Mouse (Mus musculus) embryonic facial prominence, embryonic 11.5 days (tissue): ENCODE results near the gene Fstl1. TPM values are rescaled to one million over a fixed set of nuclear protein-coding genes. Genes with fewer than 3 reads are reported as not detected.
A peak's percentile ranks its signal among the peaks of the same experiment; 100 is the strongest.

Source experiments
- ATAC-seq: fragments of 200-750 bp; cut with Nextera tagmentation; replicated peaks from 2 replicates; pipeline ENCODE4 v1.8.0; 2017; ENCODE audit warnings: low read depth; ENCODE audit not compliant: insufficient number of reproducible peaks, low FRiP score, low TSS enrichment
- DNase-seq: peaks from one replicate; pipeline ENCODE4 v3.0.0-alpha.2; 2015; ENCODE audit warnings: low spot score
- H3K27ac ChIP-seq: fragments of 300-500 bp; sonication (generic); replicated peaks from 2 replicates; pipeline ENCODE4 v1.5.1; 2014; ENCODE audit warnings: mild to moderate bottlenecking, low read depth, low read length, control low read depth
- H3K27me3 ChIP-seq: fragments of 300-500 bp; sonication (generic); 2 replicates; pipeline ENCODE4 v1.6.1; 2014; ENCODE audit warnings: mild to moderate bottlenecking, low read length, moderate library complexity, mixed read lengths; ENCODE audit not compliant: control insufficient read depth, insufficient read depth
- H3K36me3 ChIP-seq: fragments of 300-500 bp; sonication (generic); replicated peaks from 2 replicates; pipeline ENCODE4 v1.6.1; 2014; ENCODE audit warnings: low read depth, mild to moderate bottlenecking, low read length, moderate library complexity, mixed read lengths; ENCODE audit not compliant: control insufficient read depth, insufficient read depth
- H3K4me1 ChIP-seq: fragments of 300-500 bp; sonication (generic); 2 replicates; pipeline ENCODE4 v1.6.1; 2014; ENCODE audit warnings: low read length, mixed read lengths; ENCODE audit not compliant: control insufficient read depth, insufficient read depth
- H3K4me2 ChIP-seq: fragments of 300-500 bp; sonication (generic); 2 replicates; pipeline ENCODE4 v1.6.1; 2014; ENCODE audit warnings: low read depth, mild to moderate bottlenecking, control low read depth, low read length, moderate library complexity
- H3K4me3 ChIP-seq: fragments of 300-500 bp; sonication (generic); 2 replicates; pipeline ENCODE4 v1.5.1; 2014; ENCODE audit warnings: low read depth, low read length, control low read depth
- H3K9ac ChIP-seq: fragments of 300-500 bp; sonication (generic); replicated peaks from 2 replicates; pipeline ENCODE4 v1.6.1; 2014; ENCODE audit warnings: mild to moderate bottlenecking, control low read depth, low read length
- H3K9me3 ChIP-seq: fragments of 300-500 bp; sonication (generic); replicated peaks from 2 replicates; pipeline ENCODE4 v1.6.1; 2016; ENCODE audit warnings: mild to moderate bottlenecking, low read length, inconsistent platforms, mixed read lengths; ENCODE audit not compliant: control insufficient read depth
- WGBS: fragments of 180-500 bp; shearing (Covaris S2); extraction: QIAGEN DNeasy Blood & Tissue Kit; methylation state at CpG from one replicate; pipeline ENCODE4 v1.1.7; 2014; 5-methylcytosine and 5-hydroxymethylcytosine counted together
- polyA plus RNA-seq: library from polyadenylated mRNA; unstranded; fragments of >200 nt; fragmentation: Nextera tagmentation; extraction: Ambion mirVana; gene quantifications from 2 replicates; pipeline ENCODE4 v1.2.1, GENCODE M21; 2014

The Fstl1 gene
- polyA plus RNA-seq, 1 experiment from 2014 or later, result 367 TPM

GRCm38 (mm10) chr16:37789394-37789920 lies 12.8 kb downstream of the Fstl1 start:
- no peaks in the 10 kb centered on the region for H3K36me3 ChIP-seq
- H3K4me1 ChIP-seq, result peaks cover 14% of the 10 kb centered on the region; the same call in 1 of the 2 replicates
- H3K27me3 ChIP-seq, result no peaks in the 10 kb centered on the region
- DNase-seq (no peak), ATAC-seq (no peak)
- 0 out of 2 replicates have a peak overlapping the region, but pooled peaks have one; percentile 25 for H3K27ac ChIP-seq
- no peak overlapping the region for H3K4me2 ChIP-seq
- 81% methylated on average over 6 of the region's 6 CpGs for WGBS
- H3K9me3 ChIP-seq, result no peaks in the 10 kb centered on the region
- no peak overlapping the region for H3K9ac ChIP-seq
- H3K4me3 ChIP-seq, result no peak overlapping the region

- Histone ChIP-seq H3K36me3 (no peaks in the 10 kb centered on the region), H3K4me3 (no peak overlapping the region), H3K4me2 (no peak overlapping the region), H3K9me3 (no peaks in the 10 kb centered on the region), H3K27me3 (no peaks in the 10 kb centered on the region), H3K27ac (peak overlapping the region; percentile 66), H3K9ac (no peak overlapping the region), H3K4me1 (peaks cover 14% of the 10 kb centered on the region; the same call in 1 of the 2 replicates)
- 49% methylated on average over 12 of the region's 12 CpGs for WGBS
- DNase-seq (peak; percentile 54), ATAC-seq (no peak)
These were observed 13.5 kb downstream of the Fstl1 start for GRCm38 (mm10) chr16:37790008-37790780.

GRCm38 (mm10) chr16:37790781-37791175 lies 14.1 kb downstream of the Fstl1 start:
- H3K27me3 ChIP-seq, result no peaks in the 10 kb centered on the region
- H3K4me2 ChIP-seq, result no peak overlapping the region
- peaks cover 14% of the 10 kb centered on the region; the same call in 1 of the 2 replicates for H3K4me1 ChIP-seq
- H3K9ac ChIP-seq, result no peak overlapping the region
- no peak overlapping the region for H3K4me3 ChIP-seq
- ATAC-seq (no peak), DNase-seq (no peak)
- no peaks in the 10 kb centered on the region for H3K36me3 ChIP-seq
- no peak overlapping the region for H3K27ac ChIP-seq
- H3K9me3 ChIP-seq, result no peaks in the 10 kb centered on the region
- WGBS, result 81% methylated on average over 8 of the region's 8 CpGs

GRCm38 (mm10) chr16:37795651-37796150 lies 19.0 kb downstream of the Fstl1 start:
- H3K27ac ChIP-seq, result no peak overlapping the region
- DNase-seq (no peak), ATAC-seq (no peak)
- no peaks in the 10 kb centered on the region for H3K27me3 ChIP-seq
- H3K4me3 ChIP-seq, result no peak overlapping the region
- no peaks in the 10 kb centered on the region for H3K4me1 ChIP-seq
- no peak overlapping the region for H3K4me2 ChIP-seq
- H3K36me3 ChIP-seq, result no peaks in the 10 kb centered on the region; the same call in 1 of the 2 replicates
- WGBS, result 96% methylated on average over 10 of the region's 10 CpGs
- no peak overlapping the region for H3K9ac ChIP-seq
- no peaks in the 10 kb centered on the region for H3K9me3 ChIP-seq

- H3K4me3 ChIP-seq, result no peak overlapping the region
- H3K4me1 ChIP-seq, result no peaks in the 10 kb centered on the region
- H3K9ac ChIP-seq, result no peak overlapping the region
- H3K36me3 ChIP-seq, result no peaks in the 10 kb centered on the region; the same call in 1 of the 2 replicates
- WGBS, result 93% methylated on average over 11 of the region's 11 CpGs
- no peak overlapping the region for H3K27ac ChIP-seq
- no peaks in the 10 kb centered on the region for H3K9me3 ChIP-seq
- ATAC-seq, result no peak
- H3K27me3 ChIP-seq, result no peaks in the 10 kb centered on the region
- no peak overlapping the region for H3K4me2 ChIP-seq
- DNase-seq, result no peak
These were observed 19.6 kb downstream of the Fstl1 start for GRCm38 (mm10) chr16:37796270-37796669.

- Histone ChIP-seq H3K9me3 (peaks cover 4% of the 10 kb centered on the region; the same call in 1 of the 2 replicates), H3K27ac (no peak overlapping the region), H3K4me3 (no peak overlapping the region), H3K4me2 (no peak overlapping the region), H3K9ac (no peak overlapping the region), H3K4me1 (no peaks in the 10 kb centered on the region), H3K27me3 (no peaks in the 10 kb centered on the region), H3K36me3 (no peaks in the 10 kb centered on the region; the same call in 1 of the 2 replicates)
- no peak for ATAC-seq
- WGBS, result 78% methylated on average over 2 of the region's 2 CpGs
- no peak for DNase-seq
These were observed 24.4 kb downstream of the Fstl1 start for GRCm38 (mm10) chr16:37801097-37801496.

- H3K9me3 ChIP-seq, result peaks cover 4% of the 10 kb centered on the region; the same call in 1 of the 2 replicates
- ATAC-seq (no peak), DNase-seq (peak; percentile 55)
- H3K9ac ChIP-seq, result no peak overlapping the region
- H3K27ac ChIP-seq, result no peak overlapping the region
- no peak overlapping the region for H3K4me3 ChIP-seq
- WGBS, result 55% methylated on average over 4 of the region's 4 CpGs
- no peaks in the 10 kb centered on the region; the same call in 1 of the 2 replicates for H3K36me3 ChIP-seq
- no peak overlapping the region for H3K4me2 ChIP-seq
- no peaks in the 10 kb centered on the region for H3K27me3 ChIP-seq
- no peaks in the 10 kb centered on the region for H3K4me1 ChIP-seq
These were observed 26.1 kb downstream of the Fstl1 start for GRCm38 (mm10) chr16:37802686-37803295.
